Mouse (Mus musculus) lung, postnatal 36 days (tissue): ENCODE results near the gene Mvb12b.

Source experiments
- DNase-seq: peaks from one replicate; pipeline ENCODE4 v3.0.0; 2022; ENCODE audit warnings: mixed read lengths

Gene Mvb12b

GRCm38 (mm10) chr2:33774106-33774505 lies 113.6 kb downstream of the Mvb12b start:
- DNase-seq, result no peak

- DNase-seq, result no peak
Measured at GRCm38 (mm10) chr2:33772439-33772838, 115.3 kb downstream of the Mvb12b start.

- DNase-seq, result no peak
Measured at GRCm38 (mm10) chr2:33771388-33771787, 116.4 kb downstream of the Mvb12b start.

- DNase-seq, result no peak
Measured at GRCm38 (mm10) chr2:33770526-33771130, 117.1 kb downstream of the Mvb12b start.

GRCm38 (mm10) chr2:33764476-33764875 lies 123.3 kb downstream of the Mvb12b start:
- peak; percentile 46 for DNase-seq

- no peak for DNase-seq
Measured at GRCm38 (mm10) chr2:33762210-33762609, 125.5 kb downstream of the Mvb12b start.

GRCm38 (mm10) chr2:33760571-33760991 lies 127.2 kb downstream of the Mvb12b start:
- no peak for DNase-seq

- no peak for DNase-seq
Measured at GRCm38 (mm10) chr2:33759447-33759846, 128.3 kb downstream of the Mvb12b start.

GRCm38 (mm10) chr2:33755633-33756020 lies 132.1 kb downstream of the Mvb12b start:
- peak; percentile 57 for DNase-seq

- no peak for DNase-seq
Measured at GRCm38 (mm10) chr2:33754980-33755632, 132.6 kb downstream of the Mvb12b start.

GRCm38 (mm10) chr2:33754317-33754633 lies 133.5 kb downstream of the Mvb12b start:
- DNase-seq, result no peak

GRCm38 (mm10) chr2:33753630-33754316 lies 134.0 kb downstream of the Mvb12b start:
- peak; percentile 95 for DNase-seq

- DNase-seq, result no peak
Measured at GRCm38 (mm10) chr2:33750611-33751010, 137.1 kb downstream of the Mvb12b start.

- peak; percentile 91 for DNase-seq
Measured at GRCm38 (mm10) chr2:33746471-33746870, 141.3 kb downstream of the Mvb12b start.

GRCm38 (mm10) chr2:33745724-33746123 lies 142.0 kb downstream of the Mvb12b start:
- DNase-seq, result no peak

- no peak for DNase-seq
Measured at GRCm38 (mm10) chr2:33737128-33737527, 150.6 kb downstream of the Mvb12b start.

- peak; percentile 76 for DNase-seq
Measured at GRCm38 (mm10) chr2:33736722-33737121, 151.0 kb downstream of the Mvb12b start.

GRCm38 (mm10) chr2:33734781-33735485 lies 152.8 kb downstream of the Mvb12b start:
- peak; percentile 85 for DNase-seq

GRCm38 (mm10) chr2:33729701-33730100 lies 158.0 kb downstream of the Mvb12b start:
- no peak for DNase-seq

GRCm38 (mm10) chr2:33727199-33727598 lies 160.5 kb downstream of the Mvb12b start:
- no peak for DNase-seq

- no peak for DNase-seq
Measured at GRCm38 (mm10) chr2:33720380-33720898, 167.3 kb downstream of the Mvb12b start.

- DNase-seq, result no peak
Measured at GRCm38 (mm10) chr2:33719339-33720066, 168.2 kb downstream of the Mvb12b start.

GRCm38 (mm10) chr2:33718561-33718960 lies 169.2 kb downstream of the Mvb12b start:
- no peak for DNase-seq
